Mouse (Mus musculus) embryonic facial prominence, embryonic 11.5 days (tissue): ENCODE results near the gene Chodl. TPM values are rescaled to one million over a fixed set of nuclear protein-coding genes. Genes with fewer than 3 reads are reported as not detected.

ENCODE experiments used
- ATAC-seq: fragments of 200-750 bp; cut with Nextera tagmentation; replicated peaks from 2 replicates; pipeline ENCODE4 v1.8.0; 2017; ENCODE audit warnings: low read depth; ENCODE audit not compliant: insufficient number of reproducible peaks, low FRiP score, low TSS enrichment
- DNase-seq: peaks from one replicate; pipeline ENCODE4 v3.0.0-alpha.2; 2015; ENCODE audit warnings: low spot score
- H3K27ac ChIP-seq: fragments of 300-500 bp; sonication (generic); replicated peaks from 2 replicates; pipeline ENCODE4 v1.5.1; 2014; ENCODE audit warnings: mild to moderate bottlenecking, low read depth, low read length, control low read depth
- H3K27me3 ChIP-seq: fragments of 300-500 bp; sonication (generic); 2 replicates; pipeline ENCODE4 v1.6.1; 2014; ENCODE audit warnings: mild to moderate bottlenecking, low read length, moderate library complexity, mixed read lengths; ENCODE audit not compliant: control insufficient read depth, insufficient read depth
- H3K36me3 ChIP-seq: fragments of 300-500 bp; sonication (generic); replicated peaks from 2 replicates; pipeline ENCODE4 v1.6.1; 2014; ENCODE audit warnings: low read depth, mild to moderate bottlenecking, low read length, moderate library complexity, mixed read lengths; ENCODE audit not compliant: control insufficient read depth, insufficient read depth
- H3K4me1 ChIP-seq: fragments of 300-500 bp; sonication (generic); 2 replicates; pipeline ENCODE4 v1.6.1; 2014; ENCODE audit warnings: low read length, mixed read lengths; ENCODE audit not compliant: control insufficient read depth, insufficient read depth
- H3K4me2 ChIP-seq: fragments of 300-500 bp; sonication (generic); 2 replicates; pipeline ENCODE4 v1.6.1; 2014; ENCODE audit warnings: low read depth, mild to moderate bottlenecking, control low read depth, low read length, moderate library complexity
- H3K4me3 ChIP-seq: fragments of 300-500 bp; sonication (generic); 2 replicates; pipeline ENCODE4 v1.5.1; 2014; ENCODE audit warnings: low read depth, low read length, control low read depth
- H3K9ac ChIP-seq: fragments of 300-500 bp; sonication (generic); replicated peaks from 2 replicates; pipeline ENCODE4 v1.6.1; 2014; ENCODE audit warnings: mild to moderate bottlenecking, control low read depth, low read length
- H3K9me3 ChIP-seq: fragments of 300-500 bp; sonication (generic); replicated peaks from 2 replicates; pipeline ENCODE4 v1.6.1; 2016; ENCODE audit warnings: mild to moderate bottlenecking, low read length, inconsistent platforms, mixed read lengths; ENCODE audit not compliant: control insufficient read depth
- WGBS: fragments of 180-500 bp; shearing (Covaris S2); extraction: QIAGEN DNeasy Blood & Tissue Kit; methylation state at CpG from one replicate; pipeline ENCODE4 v1.1.7; 2014; 5-methylcytosine and 5-hydroxymethylcytosine counted together
- polyA plus RNA-seq: library from polyadenylated mRNA; unstranded; fragments of >200 nt; fragmentation: Nextera tagmentation; extraction: Ambion mirVana; gene quantifications from 2 replicates; pipeline ENCODE4 v1.2.1, GENCODE M21; 2014

Gene Chodl
- polyA plus RNA-seq, 1 experiment from 2014 or later: 3.3 TPM

GRCm38 (mm10) chr16:78969091-78969731 is 38.5 kb downstream of the Chodl start:
- no peak overlapping the region for H3K4me2 ChIP-seq
- no peaks in the 10 kb centered on the region for H3K9me3 ChIP-seq
- H3K27ac ChIP-seq: no peak overlapping the region
- no peaks in the 10 kb centered on the region for H3K27me3 ChIP-seq
- WGBS: 35% methylated on average over 13 of the region's 13 CpGs
- ATAC-seq (no peak), DNase-seq (peak; percentile 71)
- no peaks in the 10 kb centered on the region for H3K4me1 ChIP-seq
- no peak overlapping the region for H3K4me3 ChIP-seq
- H3K36me3 ChIP-seq: no peaks in the 10 kb centered on the region
- no peak overlapping the region for H3K9ac ChIP-seq

GRCm38 (mm10) chr16:78974099-78974498 is 43.4 kb downstream of the Chodl start:
- DNase-seq: no peak
- H3K36me3 ChIP-seq: no peaks in the 10 kb centered on the region

GRCm38 (mm10) chr16:78976384-78976783 is 45.6 kb downstream of the Chodl start:
- DNase-seq: no peak

More at GRCm38 (mm10) chr16:78974099-78974498, 43.4 kb downstream of the Chodl start:
- no peak overlapping the region for H3K4me3 ChIP-seq
- WGBS: 84% methylated on average over 13 of the region's 13 CpGs
- no peaks in the 10 kb centered on the region for H3K27me3 ChIP-seq
- H3K4me2 ChIP-seq: no peak overlapping the region
- H3K27ac ChIP-seq: no peak overlapping the region
- H3K9me3 ChIP-seq: no peaks in the 10 kb centered on the region
- H3K9ac ChIP-seq: no peak overlapping the region
- no peaks in the 10 kb centered on the region for H3K4me1 ChIP-seq
- no peak for ATAC-seq

More at GRCm38 (mm10) chr16:78976384-78976783, 45.6 kb downstream of the Chodl start:
- H3K9me3 ChIP-seq: no peaks in the 10 kb centered on the region
- H3K4me1 ChIP-seq: no peaks in the 10 kb centered on the region
- no peaks in the 10 kb centered on the region for H3K27me3 ChIP-seq
- H3K27ac ChIP-seq: no peak overlapping the region
- ATAC-seq: no peak
- H3K4me3 ChIP-seq: no peak overlapping the region
- no peak overlapping the region for H3K4me2 ChIP-seq
- H3K36me3 ChIP-seq: no peaks in the 10 kb centered on the region
- no peak overlapping the region for H3K9ac ChIP-seq
- 56% methylated on average over 8 of the region's 8 CpGs for WGBS

Other genes with a start within 250 kb of the Chodl start
- not detected in 2 replicates for gene Tmprss15, start 160.1 kb downstream of the Chodl start, polyA plus RNA-seq